Mouse (Mus musculus): Measurements from ENCODE around the gene Tfap2d. TPM values are rescaled to one million over a fixed set of nuclear protein-coding genes. Genes with fewer than 3 reads are reported as not detected.

The Tfap2d gene
- polyA plus RNA-seq, 1 experiment, result not detected

DNA sequence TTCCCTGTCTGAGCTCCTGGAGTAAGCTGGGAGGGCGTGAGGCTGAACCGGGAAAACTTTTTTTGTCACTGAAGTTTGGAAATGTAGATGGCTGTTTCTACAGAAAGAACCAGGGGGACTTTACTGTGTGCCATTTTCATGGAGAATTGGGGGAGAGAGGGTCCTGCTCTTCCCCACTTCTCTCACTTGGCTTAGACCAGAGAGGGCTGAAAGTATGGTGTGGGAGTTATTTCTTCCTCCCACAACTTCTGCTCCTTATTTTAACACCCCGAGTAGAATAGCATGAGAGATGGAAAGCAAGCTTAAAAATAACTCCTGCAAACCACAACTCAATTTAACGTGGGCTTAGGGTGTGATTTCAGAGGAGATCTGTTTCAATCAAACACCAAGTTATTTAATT is 109.9 kb downstream of the Tfap2d start:
- 6% methylated on average over 4 of the region's 4 CpGs for WGBS
- Histone ChIP-seq H3K4me3 (replicated peaks; ENCODE audit: control insufficient read depth, low read depth, low read length) (no peak overlapping the region), H3K27ac (ENCODE audit: control insufficient read depth, insufficient read depth, low read depth, low read length, poor library complexity) (no peak overlapping the region), H3K4me1 (ENCODE audit: control insufficient read depth, insufficient read depth, low read length) (no peaks in the 10 kb centered on the region)
- no peak for TF ChIP-seq CTCF (IDR thresholded peaks at IDR 0.05; ENCODE audit: control insufficient read depth, insufficient read depth, low read length)
- TF ChIP-seq POLR2A (IDR thresholded peaks at IDR 0.05; ENCODE audit: borderline replicate concordance, control insufficient read depth, low read depth, low read length), result no peak

DNA sequence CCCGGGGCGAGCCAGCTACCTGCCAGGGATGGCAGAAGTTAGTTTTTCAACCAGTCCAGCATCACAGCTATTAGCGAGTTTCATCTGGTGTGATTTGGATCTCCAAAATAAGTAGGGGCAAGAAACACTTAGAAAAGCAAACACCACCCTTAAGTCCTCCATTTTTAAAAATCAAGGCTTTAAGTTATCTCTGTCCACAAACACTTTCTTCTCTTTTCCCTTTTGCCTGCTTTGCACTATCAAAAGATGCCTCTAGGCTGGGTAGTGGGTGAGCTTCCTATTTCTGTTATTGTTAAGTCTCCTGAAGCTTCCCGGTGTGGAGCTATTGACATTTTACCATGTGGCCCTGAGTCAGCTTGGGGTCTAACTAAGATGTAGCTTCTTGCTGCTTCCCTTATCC is 110.3 kb downstream of the Tfap2d start:
- H3K27ac ChIP-seq (ENCODE audit: control insufficient read depth, insufficient read depth, low read depth, low read length, poor library complexity), result no peak overlapping the region
- no peaks in the 10 kb centered on the region for H3K4me1 ChIP-seq (ENCODE audit: control insufficient read depth, insufficient read depth, low read length)
- TF ChIP-seq POLR2A (IDR thresholded peaks at IDR 0.05; ENCODE audit: borderline replicate concordance, control insufficient read depth, low read depth, low read length), result no peak
- TF ChIP-seq CTCF (IDR thresholded peaks at IDR 0.05; ENCODE audit: control insufficient read depth, insufficient read depth, low read length), result no peak
- no peak overlapping the region for H3K4me3 ChIP-seq (replicated peaks; ENCODE audit: control insufficient read depth, low read depth, low read length)
- WGBS, result 2% methylated on average over 4 of the region's 4 CpGs

DNA sequence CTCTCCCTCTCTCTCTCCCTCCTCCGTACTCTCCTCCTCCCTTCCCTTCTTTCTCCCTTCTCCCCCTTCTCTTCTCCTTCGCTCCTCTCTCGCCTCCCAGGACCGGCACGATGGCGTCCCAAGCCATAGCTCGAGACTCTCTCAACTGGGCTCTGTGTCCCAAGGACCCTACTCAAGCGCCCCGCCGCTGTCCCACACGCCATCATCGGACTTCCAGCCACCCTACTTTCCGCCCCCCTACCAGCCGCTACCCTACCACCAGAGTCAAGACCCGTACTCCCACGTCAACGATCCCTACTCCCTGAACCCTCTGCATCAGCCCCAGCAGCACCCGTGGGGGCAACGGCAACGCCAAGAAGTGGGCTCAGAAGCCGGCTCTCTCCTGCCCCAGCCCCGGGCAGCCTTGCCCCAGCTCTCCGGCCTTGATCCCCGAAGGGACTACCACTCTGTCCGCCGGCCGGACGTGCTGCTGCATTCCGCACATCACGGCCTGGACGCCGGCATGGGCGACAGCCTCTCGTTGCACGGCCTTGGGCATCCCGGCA is 111.1 kb downstream of the Tfap2d start:
- 8% methylated on average over 36 of the region's 36 CpGs for WGBS
- Histone ChIP-seq H3K4me3 (replicated peaks; ENCODE audit: control insufficient read depth, low read depth, low read length) (no peak overlapping the region), H3K4me1 (ENCODE audit: control insufficient read depth, insufficient read depth, low read length) (no peaks in the 10 kb centered on the region), H3K27ac (ENCODE audit: control insufficient read depth, insufficient read depth, low read depth, low read length, poor library complexity) (no peak overlapping the region)
- TF ChIP-seq POLR2A (IDR thresholded peaks at IDR 0.05; ENCODE audit: borderline replicate concordance, control insufficient read depth, low read depth, low read length) (no peak), CTCF (IDR thresholded peaks at IDR 0.05; ENCODE audit: control insufficient read depth, insufficient read depth, low read length) (no peak)

Other genes starting within 250 kb of the Tfap2d start
- gene Tfap2b, start 105.9 kb downstream of the Tfap2d start, polyA plus RNA-seq (2011; ENCODE audit: insufficient read depth, insufficient read length, low replicate concordance, missing spikeins), result 0.43 TPM in 1 of 2 replicates, not detected in the other